Mouse (Mus musculus) spleen, postnatal 36 days (tissue): ENCODE data around the gene Ttyh1.
"Not testable (repeated sequence)": the region's sequence is repeated elsewhere in the genome, so short reads cannot be mapped to it uniquely, and the experiment has no call there.

Experiments used
- DNase-seq, 2 experiments: peaks; one replicate each; pipeline ENCODE4 v3.0.0; 2022; ENCODE audit warnings: low spot score in 2 of 2, mixed read lengths in 1 of 2

Ttyh1 gene

GRCm38 (mm10) chr7:4143506-4143905, 24.3 kb downstream of the Ttyh1 start:
- DNase-seq = no peak

DNA sequence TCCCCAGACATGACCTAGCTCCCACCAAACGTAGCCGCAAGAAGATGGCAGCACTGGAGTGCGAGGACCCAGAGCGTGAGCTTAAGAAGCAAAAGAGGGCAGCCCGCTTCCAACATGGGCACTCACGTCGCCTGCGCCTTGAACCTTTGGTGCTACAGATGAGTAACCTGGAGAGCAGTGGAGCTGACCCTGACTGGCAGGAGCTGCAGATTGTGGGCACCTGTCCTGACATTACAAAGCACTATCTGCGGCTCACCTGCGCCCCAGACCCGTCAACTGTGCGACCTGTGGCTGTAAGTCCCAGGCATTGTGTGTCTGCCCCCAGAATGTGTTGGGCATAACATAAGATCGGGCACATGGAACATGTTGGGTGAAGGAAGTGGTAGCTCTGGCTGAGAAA, 24.8 kb downstream of the Ttyh1 start:
- DNase-seq = no peak

DNA sequence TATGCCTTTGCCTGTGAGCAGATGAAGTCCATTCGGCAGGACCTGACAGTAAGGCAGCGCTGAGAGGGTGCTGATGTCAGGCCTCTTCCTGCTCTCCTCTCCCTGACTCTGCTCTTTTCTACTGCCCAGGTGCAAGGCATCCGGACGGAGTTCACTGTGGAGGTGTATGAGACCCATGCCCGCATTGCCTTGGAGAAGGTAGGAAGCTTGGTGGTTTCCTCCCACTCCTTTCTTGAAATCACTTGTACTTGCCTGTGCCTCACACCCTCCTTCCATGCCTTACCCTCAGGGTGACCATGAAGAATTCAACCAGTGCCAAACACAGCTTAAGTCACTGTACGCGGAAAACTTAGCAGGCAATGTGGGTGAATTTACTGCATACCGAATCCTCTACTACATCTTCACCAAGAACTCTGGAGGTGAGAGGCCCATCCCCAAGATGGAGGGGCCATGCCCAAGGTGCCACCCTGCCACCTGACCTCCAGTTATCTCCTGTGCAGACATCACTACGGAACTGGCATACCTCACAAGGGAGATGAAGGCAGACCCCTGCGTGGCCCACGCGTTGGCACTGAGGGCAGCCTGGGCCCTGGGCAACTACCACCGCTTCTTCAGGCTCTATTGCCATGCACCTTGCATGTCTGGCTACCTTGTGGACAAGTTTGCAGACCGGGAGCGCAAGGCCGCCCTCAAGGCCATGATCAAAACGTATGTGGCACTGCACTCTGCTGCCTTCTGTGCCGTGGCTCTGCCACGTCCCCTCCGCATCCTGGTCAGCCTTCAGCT, 25.8 kb downstream of the Ttyh1 start:
- DNase-seq = no peak

DNA sequence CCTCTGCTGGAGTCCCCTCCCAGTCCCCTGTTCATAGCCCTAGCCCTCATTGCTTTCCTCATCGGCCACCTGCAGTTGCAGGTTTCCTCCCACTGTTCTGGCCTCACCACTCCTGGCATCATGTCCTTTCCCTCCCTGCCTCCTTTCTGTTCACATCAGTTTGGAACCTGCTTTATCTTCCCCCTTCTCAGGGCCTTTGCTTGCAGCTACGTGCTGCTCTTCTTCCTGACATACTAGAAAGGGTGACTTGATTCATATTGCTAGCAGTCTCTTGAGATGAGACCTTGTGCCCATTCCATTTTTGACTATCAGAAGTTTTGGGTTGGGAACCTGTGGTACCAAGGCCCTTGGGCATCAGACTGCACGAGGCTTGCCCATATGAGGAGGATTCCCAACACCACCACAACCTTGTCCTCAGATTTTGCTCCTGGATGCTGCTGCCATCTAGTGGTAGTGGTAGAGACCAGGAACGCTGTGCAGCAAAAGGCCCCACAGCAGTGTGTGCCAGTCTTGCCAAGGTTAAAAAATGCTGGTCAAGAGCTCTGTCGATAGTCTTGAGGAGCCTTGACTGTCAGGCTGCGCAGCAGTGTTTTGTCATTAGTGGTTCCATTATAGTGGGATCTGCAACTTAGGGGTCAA, 26.5 kb downstream of the Ttyh1 start:
- DNase-seq = peak; percentile 45 to 61

- no peak for DNase-seq
Measured at GRCm38 (mm10) chr7:4146241-4147180, 27.3 kb downstream of the Ttyh1 start.

DNA sequence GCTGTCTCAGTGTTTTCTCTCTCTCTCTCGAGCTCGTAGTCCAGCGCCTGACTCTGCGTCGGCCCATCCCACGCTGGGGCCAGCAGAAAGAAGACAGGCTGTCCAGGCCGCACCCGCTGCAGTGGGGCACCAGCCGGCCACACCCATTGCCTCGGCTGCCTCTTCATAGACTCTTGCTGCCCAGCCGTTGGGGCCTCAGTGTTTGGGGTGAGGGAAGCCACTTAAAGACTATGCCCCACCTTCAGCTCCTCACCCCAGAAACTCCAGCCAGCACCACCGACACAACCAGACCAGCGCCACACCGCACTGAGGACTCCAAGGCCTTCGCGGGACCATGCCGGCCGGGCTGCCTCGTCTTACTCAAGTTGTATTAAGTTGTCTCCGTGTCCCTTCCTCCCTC, 28.2 kb downstream of the Ttyh1 start:
- DNase-seq = no peak

DNA sequence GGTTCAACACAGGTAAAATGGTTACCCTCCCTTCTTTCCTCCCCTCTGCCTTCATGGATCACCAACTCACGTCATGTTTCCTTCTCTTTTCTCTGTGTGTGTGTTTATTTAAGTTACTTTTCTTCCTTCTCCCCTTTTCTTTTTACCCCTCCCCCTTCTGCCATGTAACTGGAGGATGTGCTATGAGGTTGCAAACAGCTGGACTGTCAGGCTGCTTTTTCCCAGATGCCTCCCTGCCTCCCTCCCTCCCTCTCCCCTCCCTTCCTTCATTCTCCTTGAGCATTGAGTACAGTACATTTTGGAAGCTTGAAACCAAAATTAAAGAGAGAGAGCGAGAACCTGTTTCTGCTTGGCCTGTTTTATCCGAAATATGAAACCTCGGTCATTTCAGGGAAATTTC, 28.6 kb downstream of the Ttyh1 start:
- DNase-seq = no peak

DNA sequence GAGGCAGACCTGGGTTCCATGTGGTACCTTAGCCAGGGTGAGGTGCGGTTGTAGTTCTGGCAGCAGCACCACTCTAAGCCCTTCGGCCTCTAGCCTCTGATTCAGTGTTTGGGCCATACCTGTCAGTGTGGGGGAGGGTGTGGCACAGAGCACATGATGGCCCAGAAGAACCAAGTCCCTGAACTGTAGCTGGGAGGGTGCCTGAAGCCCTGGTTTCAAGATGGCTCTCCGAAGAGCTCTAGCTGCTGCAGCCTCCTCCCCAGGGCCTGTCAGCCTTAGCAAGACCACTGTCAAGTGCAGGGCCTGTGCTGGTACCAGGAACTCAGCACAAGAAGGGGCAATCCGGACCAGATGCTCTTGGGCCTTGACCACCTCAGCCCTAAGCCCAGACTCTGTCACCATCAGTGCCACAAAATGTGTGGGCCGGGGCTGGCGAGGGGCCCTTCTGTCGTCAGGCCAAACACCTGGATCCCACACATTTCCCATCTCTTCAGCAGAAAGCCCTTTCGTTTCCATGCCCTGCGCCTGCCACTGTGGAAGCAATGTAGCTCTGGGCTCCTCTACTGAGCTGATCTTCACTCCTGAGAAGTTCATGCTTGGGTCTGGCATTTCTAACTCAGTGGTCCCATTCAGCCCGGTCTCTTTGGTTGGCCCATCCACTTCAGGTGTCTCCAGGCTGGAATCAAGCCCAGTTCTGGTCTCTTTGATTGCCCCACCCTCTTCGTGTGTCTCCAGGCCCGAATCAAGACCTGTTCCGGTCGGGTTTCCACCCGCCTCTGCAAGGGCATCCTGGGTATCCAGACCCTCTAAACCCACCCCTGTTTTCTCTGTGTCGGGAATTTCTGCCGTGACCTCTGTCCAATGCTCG, 29.4 kb downstream of the Ttyh1 start:
- DNase-seq = no peak

DNA sequence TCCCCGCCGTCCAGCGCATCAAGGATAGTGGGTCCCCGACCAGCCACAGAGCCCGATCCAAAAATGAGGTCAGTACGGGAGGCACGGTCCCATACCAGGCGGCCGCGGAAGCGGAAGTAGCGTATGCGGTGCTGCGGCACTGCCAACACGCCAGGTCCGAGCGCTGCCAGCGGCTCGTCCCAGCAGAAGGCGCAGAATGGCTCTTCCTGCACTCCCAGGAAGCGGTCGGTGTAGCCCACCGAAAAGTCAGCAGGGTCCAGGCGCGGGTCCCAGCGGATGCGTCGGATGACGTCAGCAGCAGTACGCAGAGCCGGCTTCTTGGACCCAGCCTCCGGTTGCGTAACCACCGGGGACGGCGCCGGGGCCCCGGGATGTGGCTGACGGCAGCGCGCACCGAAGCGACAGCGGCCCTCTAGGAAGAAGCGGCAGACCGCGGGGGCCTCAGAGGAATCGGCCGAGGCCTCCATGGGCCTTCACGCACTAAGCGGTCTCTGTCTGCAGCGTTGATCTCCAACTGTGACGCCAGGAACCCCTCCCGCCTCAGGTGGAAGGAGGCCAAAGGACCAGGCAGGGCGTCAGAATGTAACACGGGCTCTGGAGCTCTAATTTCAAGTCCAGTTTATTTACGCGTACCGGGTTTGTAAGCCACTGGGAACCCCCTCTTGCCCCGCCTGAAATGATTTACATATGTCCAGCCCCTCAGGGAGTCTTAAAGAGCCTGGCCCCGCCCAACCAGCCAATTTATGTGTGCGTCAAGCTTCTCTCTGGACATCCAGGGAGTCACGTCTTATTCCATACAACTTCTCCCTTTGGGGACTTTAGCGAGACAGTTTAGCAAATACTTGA, 30.2 kb downstream of the Ttyh1 start:
- peak; percentile 80 to 86 for DNase-seq

DNA sequence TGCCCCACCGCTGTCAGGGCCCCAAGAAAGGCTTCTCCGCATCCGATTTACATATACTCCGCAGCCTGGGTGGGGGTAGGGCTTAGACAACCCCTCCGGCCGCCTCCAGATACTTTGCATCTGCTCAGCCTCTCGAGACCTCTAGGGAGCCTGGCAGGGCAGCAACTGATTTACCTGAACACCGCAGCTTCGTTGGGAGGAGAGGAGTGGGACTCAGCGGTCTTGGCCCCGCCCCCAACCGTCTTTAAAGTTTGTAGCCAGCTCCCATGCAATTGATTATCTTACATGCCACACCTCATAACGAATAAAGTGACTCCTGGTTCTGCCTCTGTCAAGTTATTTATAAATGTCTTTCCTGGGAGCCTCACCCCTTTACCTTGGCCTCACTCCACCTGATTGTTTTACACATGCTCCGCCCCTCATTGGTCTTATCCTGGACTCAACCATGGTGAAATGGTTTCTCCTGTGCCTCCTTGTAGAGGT, 30.9 kb downstream of the Ttyh1 start, which contains the start of gene Leng9:
Gene Leng9, minus strand, starts transcription at position 316 of the 483 bp plus-strand sequence.
- DNase-seq = peak; percentile 78 to 82

DNA sequence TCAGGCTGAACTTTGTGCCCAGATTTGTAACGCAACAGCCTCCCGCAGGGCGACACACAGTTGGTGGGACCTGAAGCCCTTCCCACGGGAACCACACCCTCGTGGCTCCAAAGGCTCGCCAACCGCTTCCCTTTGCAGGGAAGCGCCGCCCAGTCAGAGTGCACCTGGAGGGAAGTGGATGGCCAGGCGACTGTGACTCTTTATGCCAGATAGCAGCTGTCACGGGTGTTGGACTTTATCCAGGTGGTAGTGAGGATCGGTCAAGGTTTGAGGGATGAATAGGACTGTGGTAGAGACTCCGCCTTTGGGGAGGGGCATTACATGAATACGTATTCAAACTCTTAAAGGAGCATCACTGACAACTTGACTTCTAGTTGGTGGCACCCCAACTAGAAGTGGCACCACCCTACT, 31.6 kb downstream of the Ttyh1 start:
- DNase-seq = peak; percentile 41 to 55

DNA sequence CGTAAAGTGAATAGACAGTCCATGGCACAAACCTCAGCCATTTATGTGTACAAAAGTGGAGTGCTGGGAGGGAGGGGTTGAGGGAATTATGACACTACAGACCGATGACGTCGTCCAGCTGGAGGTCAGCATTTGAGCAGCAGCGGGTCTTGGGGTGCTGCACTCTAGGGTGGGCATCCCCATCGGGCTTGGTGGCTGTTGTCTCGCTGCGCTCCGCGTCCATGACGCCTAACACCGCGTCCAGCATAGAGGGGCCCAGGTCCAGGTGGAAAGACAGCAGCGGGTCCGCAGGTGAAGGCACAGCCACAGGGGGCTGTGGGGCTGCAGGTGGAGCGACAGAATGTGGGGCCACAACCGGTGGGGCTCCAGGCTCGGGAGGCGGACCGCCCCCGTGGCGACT, 32.0 kb downstream of the Ttyh1 start:
- DNase-seq = no peak

DNA sequence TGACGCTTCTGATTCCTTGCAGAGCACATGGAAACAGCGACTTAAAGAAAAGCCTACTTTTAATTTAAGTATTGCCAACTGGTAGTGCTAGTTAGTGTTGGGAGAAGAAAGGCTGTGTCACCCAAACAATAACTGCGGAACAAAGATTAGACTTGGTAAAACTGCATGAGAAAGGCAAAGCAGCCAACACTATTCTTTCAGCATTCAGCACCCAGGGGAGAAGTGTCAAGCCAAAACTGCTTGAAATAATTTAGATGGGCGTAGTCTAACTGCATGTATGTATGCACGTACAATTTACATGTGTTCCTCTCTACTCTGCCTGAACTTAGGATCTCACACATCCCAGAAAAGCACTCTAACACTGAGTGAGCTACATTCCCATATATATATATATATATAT, 35.1 kb downstream of the Ttyh1 start:
- DNase-seq = no peak

GRCm38 (mm10) chr7:4154976-4155375, 35.8 kb downstream of the Ttyh1 start:
- no peak for DNase-seq

DNA sequence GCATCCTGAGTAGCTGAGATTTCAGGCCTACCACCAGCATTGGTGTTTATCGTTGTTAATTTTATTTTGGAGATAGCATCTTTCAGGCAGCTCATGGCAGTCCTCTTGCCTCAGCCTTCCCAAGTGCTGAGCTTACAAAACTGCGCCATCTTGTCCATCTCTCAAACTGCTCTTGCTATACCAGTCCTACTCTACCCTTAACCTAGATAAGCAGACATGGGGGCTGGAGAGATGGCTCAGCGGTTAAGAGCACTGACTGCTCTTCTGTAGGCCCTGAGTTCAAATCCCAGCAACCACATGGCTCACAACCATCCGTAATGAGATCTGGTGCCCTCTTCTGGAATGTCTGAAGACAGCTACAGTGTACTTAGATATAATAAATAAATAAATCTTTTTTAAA, 42.4 kb downstream of the Ttyh1 start:
- not testable (repeated sequence) for DNase-seq

DNA sequence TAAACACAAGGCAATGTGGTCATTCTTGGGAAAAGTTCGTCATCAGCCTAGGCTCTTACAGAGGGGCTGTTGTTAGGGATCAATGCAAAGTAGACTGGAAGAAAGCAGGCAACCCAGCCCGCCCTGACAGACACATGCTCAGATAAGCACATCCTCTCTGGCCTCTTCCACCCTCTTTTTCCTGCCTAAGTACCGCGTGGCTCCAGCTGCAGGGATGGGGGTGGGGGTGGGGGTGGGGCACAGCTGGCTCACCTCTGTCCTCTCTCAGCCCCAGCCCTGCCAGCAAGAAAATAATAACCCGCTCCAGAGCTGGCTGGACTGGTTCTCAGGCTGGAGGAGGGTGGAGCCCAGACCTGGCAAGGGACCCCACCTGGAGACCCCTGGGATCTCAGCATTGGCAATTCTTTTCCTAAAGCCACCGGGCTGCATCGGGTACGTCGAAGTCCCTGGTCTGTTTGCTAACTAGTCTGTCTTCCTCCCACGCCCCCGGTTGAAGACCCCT, 44.4 kb downstream of the Ttyh1 start:
- no peak for DNase-seq

- DNase-seq = no peak
Measured at GRCm38 (mm10) chr7:4164090-4164910, 45.1 kb downstream of the Ttyh1 start, which contains the start of gene Cdc42ep5. Cdc42ep5 (minus strand) TSS chr7:4164860.

- no peak for DNase-seq
Measured at GRCm38 (mm10) chr7:4165286-4165685, 46.1 kb downstream of the Ttyh1 start.

DNA sequence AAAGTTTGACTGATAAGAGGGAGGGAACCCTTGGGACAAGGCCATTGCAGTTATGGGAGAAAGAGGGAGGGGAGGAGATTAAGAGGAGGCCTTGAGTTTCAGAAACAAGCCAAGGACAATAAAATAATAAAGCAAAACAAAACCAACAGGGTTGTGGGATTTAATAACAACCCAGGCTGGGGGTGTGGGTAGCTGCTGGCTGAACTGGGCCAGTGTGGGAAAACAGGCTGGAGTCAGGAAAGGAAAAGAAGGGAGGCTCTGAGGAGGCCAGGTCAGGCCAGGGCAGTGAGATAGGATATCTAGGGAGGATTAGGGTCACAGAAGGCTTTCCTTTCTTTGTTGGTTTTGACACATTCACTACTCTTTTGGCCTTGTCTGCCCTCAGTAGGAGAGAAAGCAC, 47.9 kb downstream of the Ttyh1 start:
- no peak for DNase-seq
